15 mouse cellular contexts compared by ENCODE assay signal in genomic region chr8:54922160-54922855, GRCm38 (mm10). TPM values are rescaled to one million over a fixed set of nuclear protein-coding genes. Genes with fewer than 3 reads are reported as not detected.
DNase-seq lines count a peak whose midpoint lies in the region; ATAC-seq and TF ChIP-seq lines count a peak whose summit lies in the region.
"Had no signal": no experiment of that assay in that cellular context is flagged by ENCODE, and none has a peak within 500 bp of the region (broad histone marks: within the 10 kb centered on the region; RNA-seq: fewer than 3 reads in every experiment).

No protein-coding gene starts in this region.

- no peak overlapping the region for H3K27ac ChIP-seq in embryonic facial prominence, embryonic 14.5 days (replicated peaks; ENCODE audit: low read depth, low read length)
- no peak overlapping the region for H3K27ac ChIP-seq in embryonic facial prominence, embryonic 10.5 days (replicated peaks)
- peak overlapping the region; percentile 42; the same call in 1 of the 2 replicates for H3K27ac ChIP-seq in hindbrain, postnatal 0 days
- H3K27ac ChIP-seq in neural tube, embryonic 13.5 days (replicated peaks): peak overlapping the region; percentile 33; the same call in 1 of the 2 replicates
- no peak overlapping the region for H3K27ac ChIP-seq in heart, embryonic 11.5 days (ENCODE audit: low read depth, low read length)
- H3K27ac ChIP-seq: gastrocnemius, adult 2 months had no signal

- 37% methylated on average over 2 of the region's 2 CpGs for WGBS in embryonic facial prominence, embryonic 14.5 days
- 51% methylated on average over 2 of the region's 2 CpGs for WGBS in embryonic facial prominence, embryonic 10.5 days
- WGBS in hindbrain, postnatal 0 days: 19% methylated on average over 2 of the region's 2 CpGs
- 33% methylated on average over 2 of the region's 2 CpGs for WGBS in neural tube, embryonic 13.5 days
- 51% methylated on average over 2 of the region's 2 CpGs for WGBS in heart, embryonic 11.5 days (ENCODE audit: insufficient replicate concordance)

- no peaks in the 10 kb centered on the region for H3K4me1 ChIP-seq in embryonic facial prominence, embryonic 14.5 days (ENCODE audit: control insufficient read depth, insufficient read depth, low read length)
- H3K4me1 ChIP-seq in embryonic facial prominence, embryonic 10.5 days: no peaks in the 10 kb centered on the region
- no peaks in the 10 kb centered on the region for H3K4me1 ChIP-seq in hindbrain, postnatal 0 days (ENCODE audit: insufficient read depth, low read length)
- H3K4me1 ChIP-seq in neural tube, embryonic 13.5 days (replicated peaks): peaks cover 9% of the 10 kb centered on the region
- no peaks in the 10 kb centered on the region for H3K4me1 ChIP-seq in heart, embryonic 11.5 days (ENCODE audit: control insufficient read depth, insufficient read depth, low read length)

- no peak overlapping the region for H3K4me3 ChIP-seq in embryonic facial prominence, embryonic 14.5 days (ENCODE audit: low read depth, low read length)
- H3K4me3 ChIP-seq in embryonic facial prominence, embryonic 10.5 days: no peak overlapping the region
- no peak overlapping the region for H3K4me3 ChIP-seq in hindbrain, postnatal 0 days (ENCODE audit: low read length)
- no peak overlapping the region for H3K4me3 ChIP-seq in neural tube, embryonic 13.5 days
- no peak overlapping the region for H3K4me3 ChIP-seq in heart, embryonic 11.5 days (ENCODE audit: low read depth, low read length)
- H3K4me3 ChIP-seq: gastrocnemius, adult 2 months had no signal

- H3K4me2 ChIP-seq in embryonic facial prominence, embryonic 14.5 days (ENCODE audit: low read depth, low read length): no peak overlapping the region
- H3K4me2 ChIP-seq in hindbrain, postnatal 0 days (ENCODE audit: low read depth, low read length): no peak overlapping the region
- H3K4me2 ChIP-seq in neural tube, embryonic 13.5 days: no peak overlapping the region
- no peak overlapping the region for H3K4me2 ChIP-seq in heart, embryonic 11.5 days
- H3K4me2 ChIP-seq: liver, embryonic 11.5 days had no signal

- peak; percentile 75 for DNase-seq in embryonic facial prominence, embryonic 14.5 days (ENCODE audit: low spot score)
- DNase-seq in embryonic facial prominence, embryonic 10.5 days (ENCODE audit: low spot score): no peak
- DNase-seq in brain, embryonic 18.5 days (ENCODE audit: low read depth, low spot score): peak; percentile 14
- DNase-seq in hindbrain, postnatal 0 days (ENCODE audit: low spot score): peak; percentile 56
- no peak for DNase-seq in B cell, adult 2 months
- no peak for DNase-seq in lung, postnatal 14 days
- DNase-seq: gastrocnemius, adult 2 months; heart, postnatal 4 days had no signal

- H3K36me3 ChIP-seq in embryonic facial prominence, embryonic 14.5 days (ENCODE audit: control insufficient read depth, insufficient read depth, low read length): no peaks in the 10 kb centered on the region
- H3K36me3 ChIP-seq in embryonic facial prominence, embryonic 10.5 days (replicated peaks): no peaks in the 10 kb centered on the region
- H3K36me3 ChIP-seq in hindbrain, postnatal 0 days (ENCODE audit: insufficient read depth, low read length): no peaks in the 10 kb centered on the region
- no peaks in the 10 kb centered on the region for H3K36me3 ChIP-seq in neural tube, embryonic 13.5 days
- no peaks in the 10 kb centered on the region for H3K36me3 ChIP-seq in heart, embryonic 11.5 days (ENCODE audit: control insufficient read depth, insufficient read depth, low read length)

- ATAC-seq in embryonic facial prominence, embryonic 14.5 days (ENCODE audit: low read depth): peak; percentile 84; the same call in 1 of the 2 replicates
- ATAC-seq in hindbrain, postnatal 0 days: 0 out of 2 replicates have a peak, but pooled peaks have one; percentile 40
- peak; percentile 43; the same call in 1 of the 2 replicates for ATAC-seq in neural tube, embryonic 13.5 days (ENCODE audit: low read depth)
- ATAC-seq in heart, embryonic 11.5 days (replicated peaks; ENCODE audit: insufficient number of reproducible peaks, low FRiP score, low TSS enrichment): no peak
- ATAC-seq: Patski had no signal

- no peak for TF ChIP-seq CTCF in hindbrain, postnatal 0 days (IDR thresholded peaks at IDR 0.05; ENCODE audit: low read depth)

- H3K9me3 ChIP-seq in embryonic facial prominence, embryonic 14.5 days (ENCODE audit: control insufficient read depth, low read length): no peaks in the 10 kb centered on the region
- H3K9me3 ChIP-seq in embryonic facial prominence, embryonic 10.5 days: no peaks in the 10 kb centered on the region
- no peaks in the 10 kb centered on the region for H3K9me3 ChIP-seq in hindbrain, postnatal 0 days (ENCODE audit: low read length)
- H3K9me3 ChIP-seq in neural tube, embryonic 13.5 days: no peaks in the 10 kb centered on the region
- H3K9me3 ChIP-seq in heart, embryonic 11.5 days (replicated peaks; ENCODE audit: control insufficient read depth, low read length): no peaks in the 10 kb centered on the region

- H3K27me3 ChIP-seq in embryonic facial prominence, embryonic 14.5 days (replicated peaks; ENCODE audit: control insufficient read depth, insufficient read depth, low read length): no peaks in the 10 kb centered on the region
- H3K27me3 ChIP-seq in embryonic facial prominence, embryonic 10.5 days (replicated peaks; ENCODE audit: low read depth, poor library complexity, severe bottlenecking): no peaks in the 10 kb centered on the region
- no peaks in the 10 kb centered on the region for H3K27me3 ChIP-seq in hindbrain, postnatal 0 days (ENCODE audit: insufficient read depth, low read length)
- no peaks in the 10 kb centered on the region for H3K27me3 ChIP-seq in neural tube, embryonic 13.5 days
- H3K27me3 ChIP-seq in heart, embryonic 11.5 days (ENCODE audit: control insufficient read depth, insufficient read depth, low read length): no peaks in the 10 kb centered on the region

- H3K9ac ChIP-seq in embryonic facial prominence, embryonic 14.5 days (ENCODE audit: low read depth, low read length): no peak overlapping the region
- H3K9ac ChIP-seq in hindbrain, postnatal 0 days (replicated peaks; ENCODE audit: low read length): no peak overlapping the region
- no peak overlapping the region for H3K9ac ChIP-seq in neural tube, embryonic 13.5 days
- H3K9ac ChIP-seq in heart, embryonic 11.5 days (ENCODE audit: low read depth, low read length): no peak overlapping the region

RNA-seq across cellular contexts. Expression of gene Gpm6a, which starts 32.3 kb away (rescaled TPM):
- 13.2 and 13.7 TPM in 2 replicates for polyA plus RNA-seq in embryonic facial prominence, embryonic 14.5 days (2014; fragmentation: Nextera tagmentation; extraction: Ambion mirVana)
- 10.0 and 15.7 TPM in 2 replicates for polyA plus RNA-seq in embryonic facial prominence, embryonic 10.5 days (2016; fragmentation: Nextera tagmentation; extraction: Ambion mirVana)
- total RNA-seq in hindbrain, postnatal 0 days (2014; rRNA removed): 709 and 772 TPM in 2 replicates
- polyA plus RNA-seq in hindbrain, postnatal 0 days (2015; fragmentation: Nextera tagmentation; extraction: Ambion mirVana): 546 and 548 TPM in 2 replicates
- 266 and 293 TPM in 2 replicates for polyA plus RNA-seq in neural tube, embryonic 13.5 days (2015; fragmentation: Nextera tagmentation; extraction: Ambion mirVana)
- polyA plus RNA-seq in heart, embryonic 11.5 days (2014; fragmentation: Nextera tagmentation; extraction: Ambion mirVana): 15.4 and 16.3 TPM in 2 replicates
- total RNA-seq: megakaryocyte progenitor cell, adult 5-6 weeks had no signal
- polyA plus RNA-seq: C2C12, Patski had no signal

RNA-seq across cellular contexts. Expression of gene Wdr17, which starts 35.3 kb away (rescaled TPM):
- polyA plus RNA-seq in embryonic facial prominence, embryonic 14.5 days (2014; fragmentation: Nextera tagmentation; extraction: Ambion mirVana): 1.0 and 1.5 TPM in 2 replicates
- 1.8 and 2.1 TPM in 2 replicates for polyA plus RNA-seq in embryonic facial prominence, embryonic 10.5 days (2016; fragmentation: Nextera tagmentation; extraction: Ambion mirVana)
- 9.1 and 13.1 TPM in 2 replicates for total RNA-seq in hindbrain, postnatal 0 days (2014; rRNA removed)
- polyA plus RNA-seq in hindbrain, postnatal 0 days (2015; fragmentation: Nextera tagmentation; extraction: Ambion mirVana): 10.1 and 11.7 TPM in 2 replicates
- 8.4 and 9.3 TPM in 2 replicates for polyA plus RNA-seq in neural tube, embryonic 13.5 days (2015; fragmentation: Nextera tagmentation; extraction: Ambion mirVana)
- polyA plus RNA-seq in heart, embryonic 11.5 days (2014; fragmentation: Nextera tagmentation; extraction: Ambion mirVana): 0.31 and 0.32 TPM in 2 replicates
- total RNA-seq: heart, postnatal 4 days; megakaryocyte progenitor cell, adult 5-6 weeks had no signal
- polyA plus RNA-seq: C2C12; large intestine, adult 2 months had no signal

Comparison
In these comparisons a context has a peak if more than half of its experiments do, and no peak if none do; other contexts are left out.
1. DNase-seq: peak in embryonic facial prominence, embryonic 14.5 days (single experiment), brain, embryonic 18.5 days (single experiment) and hindbrain, postnatal 0 days (single experiment); none in embryonic facial prominence, embryonic 10.5 days (single experiment), B cell, adult 2 months (0 of 2) and lung, postnatal 14 days (single experiment).
2. H3K27ac ChIP-seq: peak in hindbrain, postnatal 0 days (single experiment) and neural tube, embryonic 13.5 days (single experiment); none in embryonic facial prominence, embryonic 14.5 days (single experiment), embryonic facial prominence, embryonic 10.5 days (single experiment) and heart, embryonic 11.5 days (single experiment).
3. RNA of gene Gpm6a, which starts 32.3 kb away (polyA plus RNA-seq): 546 to 548 TPM in hindbrain, postnatal 0 days and 266 to 293 TPM in neural tube, embryonic 13.5 days; 10.0 to 15.7 TPM in embryonic facial prominence, embryonic 10.5 days, 15.4 to 16.3 TPM in heart, embryonic 11.5 days and 13.2 to 13.7 TPM in embryonic facial prominence, embryonic 14.5 days; every median in the first group is over 10 times any median in the second.